Mouse (Mus musculus) CH12F3 (cell line): Measurements from ENCODE around the gene Fermt3.

Source experiments
- in situ Hi-C: fragments of 300-500 bp; cut with MboI; formaldehyde crosslinking; loops from 2 replicates; pipeline ENCODE4 v1.14.3; 2020; ENCODE audit warnings: low sequenced_read_pairs

Fermt3 gene

DNA sequence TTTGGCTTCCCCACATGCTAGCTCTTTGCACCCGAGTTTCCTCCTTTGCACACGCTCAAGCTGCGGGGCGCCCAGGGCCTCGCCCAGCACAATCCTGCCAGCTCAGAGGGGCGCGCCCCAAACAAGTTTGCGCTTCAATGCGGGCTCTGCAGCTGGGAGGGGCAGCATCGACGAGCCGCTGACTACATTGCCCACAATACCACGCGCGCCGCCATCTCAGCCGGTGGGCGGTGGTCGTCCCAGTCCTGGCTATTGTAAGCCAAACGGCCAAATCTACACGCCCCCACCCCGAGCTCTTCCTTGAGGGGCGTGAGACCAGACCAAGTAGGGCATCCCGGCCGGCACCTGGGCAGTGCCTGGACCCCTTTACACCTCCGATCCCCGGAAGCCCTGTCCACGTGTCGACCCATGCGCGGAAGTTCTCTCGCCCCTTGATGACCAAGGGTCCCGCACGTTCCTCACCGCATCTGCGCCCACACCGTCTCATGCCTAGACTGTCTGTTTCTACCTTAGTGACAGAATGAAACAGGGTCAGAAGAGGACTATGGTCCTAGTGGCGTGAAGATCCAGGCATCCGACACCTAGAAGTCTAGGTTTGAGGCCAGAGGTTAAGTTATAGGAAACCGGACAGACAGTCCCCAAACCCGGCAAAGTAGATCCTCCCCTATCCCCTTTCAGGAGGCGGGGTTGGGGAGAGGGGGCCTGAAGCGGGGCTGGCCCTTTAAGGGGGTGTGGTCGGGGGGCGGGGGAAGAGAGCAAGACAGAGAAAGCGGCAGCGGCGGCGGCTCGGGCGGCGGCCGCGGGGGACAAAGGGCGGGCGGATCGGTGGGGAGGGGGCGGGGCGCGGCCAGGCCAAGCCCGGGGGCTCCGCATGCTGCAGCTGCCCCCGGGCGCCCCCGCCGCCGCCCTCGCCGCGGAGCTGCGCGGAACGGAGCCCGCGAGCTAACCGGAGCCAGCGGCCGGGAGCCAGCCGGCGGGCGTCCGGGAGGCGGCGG, 44.8 kb downstream of the Fermt3 start, which contains the start of gene Ppp1r14b:
TSS of gene Ppp1r14b (plus strand) at position 758 of the 995 bp plus-strand sequence.
- in situ Hi-C loops = no loop called here

DNA sequence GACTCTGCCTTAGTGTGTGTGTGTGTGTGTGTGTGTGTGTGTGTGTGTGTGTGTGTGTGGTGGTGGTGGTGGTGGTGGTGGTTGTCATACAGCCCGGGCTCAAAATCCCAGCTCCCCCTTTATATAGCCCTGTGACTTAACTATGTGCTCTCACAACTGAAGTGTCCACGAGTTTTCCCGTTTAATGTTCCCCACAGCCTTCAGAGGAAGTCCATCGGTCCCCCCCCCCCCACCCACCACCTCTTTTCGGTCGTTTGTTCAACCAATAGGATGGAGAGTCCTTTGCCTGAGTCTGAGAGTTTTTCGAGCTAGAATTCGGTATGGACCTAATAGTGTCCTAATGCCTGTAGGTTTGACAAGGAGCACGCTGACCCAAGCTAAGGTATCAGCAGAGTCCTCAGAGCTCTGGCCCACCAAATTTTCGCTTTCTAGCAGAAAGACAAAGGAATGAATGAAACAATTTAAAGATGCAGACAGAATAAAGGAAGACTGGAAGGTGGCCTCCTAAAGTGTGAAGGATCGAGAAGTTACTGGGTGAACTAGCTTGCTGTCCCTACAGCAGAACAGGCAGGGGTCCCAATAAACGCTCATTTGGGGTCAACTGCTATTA, 45.6 kb downstream of the Fermt3 start:
- in situ Hi-C loops = no loop called here

DNA sequence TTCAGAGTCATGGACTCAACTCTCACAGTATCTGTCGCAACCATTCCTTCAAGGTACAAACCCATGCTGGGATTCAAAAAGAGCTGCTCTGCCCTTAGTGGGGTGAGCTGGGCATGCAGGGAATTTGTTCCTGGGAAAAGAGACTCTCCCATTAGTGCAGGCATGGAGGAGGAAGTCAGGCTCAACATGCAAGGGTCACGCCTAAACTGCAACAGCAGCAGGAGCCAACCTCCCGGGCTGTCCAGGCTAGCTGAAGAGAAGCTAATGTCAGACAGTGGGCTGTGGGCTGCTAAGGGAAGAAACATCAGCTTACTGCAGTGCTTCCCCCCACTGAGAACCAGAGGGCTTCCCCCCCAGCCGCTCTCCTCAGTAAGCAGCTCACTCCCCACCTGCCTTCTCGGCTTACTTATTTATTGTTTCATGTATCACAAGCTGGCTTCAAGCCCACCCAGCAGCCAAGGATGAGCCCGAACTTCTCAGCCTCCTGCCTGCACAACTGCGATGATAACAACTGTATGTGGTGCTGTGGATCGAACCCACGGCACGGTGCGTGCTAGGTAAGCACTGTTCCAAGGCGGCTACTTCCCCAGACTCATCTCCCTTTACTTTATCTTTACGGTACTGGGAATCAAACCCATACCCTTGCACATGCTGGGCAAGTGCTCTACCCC, 46.9 kb downstream of the Fermt3 start:
- in situ Hi-C loops = no loop called here

DNA sequence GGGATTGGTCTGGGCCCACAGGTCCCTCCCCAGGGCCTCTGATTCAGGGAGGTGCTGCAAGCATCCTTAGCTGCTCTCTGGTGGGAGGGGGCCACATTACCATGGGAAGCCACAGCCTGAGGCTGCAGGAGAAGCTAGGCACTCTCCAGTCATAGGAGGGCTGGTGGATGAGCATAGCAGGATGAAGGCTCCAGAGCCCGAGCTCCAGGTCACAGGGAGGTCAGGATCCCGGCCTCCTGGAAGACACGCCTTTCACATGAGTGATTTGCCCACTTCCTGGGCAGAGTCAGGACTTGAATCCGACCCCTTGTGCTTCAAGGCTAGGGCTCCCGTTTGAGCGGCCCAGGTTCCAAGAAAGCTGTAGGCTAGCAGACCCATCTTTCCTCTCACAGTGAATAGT, 47.6 kb downstream of the Fermt3 start:
- in situ Hi-C loops = no loop called here

DNA sequence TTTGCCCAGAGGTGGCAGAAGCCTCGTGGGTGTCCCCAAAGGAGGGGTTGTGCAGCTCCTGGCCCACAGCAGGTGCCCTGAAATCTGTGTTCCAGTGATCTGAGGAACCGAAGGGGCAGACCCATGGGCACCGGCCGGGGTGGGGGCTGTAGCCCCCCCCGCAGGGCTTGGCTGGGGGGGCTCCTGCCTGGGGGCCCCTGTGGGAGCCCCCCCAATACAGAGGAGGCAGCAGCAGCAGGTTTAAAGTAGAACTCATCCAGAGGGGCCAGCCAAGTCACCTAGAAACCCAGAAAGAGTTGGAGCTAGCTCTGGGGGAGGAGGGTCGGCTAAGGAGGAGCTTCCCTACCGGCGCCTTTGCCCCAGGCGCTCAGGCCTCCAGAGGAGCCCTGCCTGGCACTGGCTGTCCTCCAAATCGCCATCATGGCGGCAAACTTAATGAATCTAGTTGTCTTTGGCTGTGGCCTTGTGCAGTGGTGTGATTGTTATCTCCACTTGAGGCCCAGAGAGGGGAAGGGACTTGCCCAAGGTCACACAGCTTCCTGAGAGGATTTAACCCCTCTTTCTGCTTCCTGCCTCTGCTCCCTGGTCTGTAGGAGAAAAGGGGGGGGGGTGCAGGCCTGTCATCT, 48.7 kb downstream of the Fermt3 start:
- in situ Hi-C loops = no loop called here

DNA sequence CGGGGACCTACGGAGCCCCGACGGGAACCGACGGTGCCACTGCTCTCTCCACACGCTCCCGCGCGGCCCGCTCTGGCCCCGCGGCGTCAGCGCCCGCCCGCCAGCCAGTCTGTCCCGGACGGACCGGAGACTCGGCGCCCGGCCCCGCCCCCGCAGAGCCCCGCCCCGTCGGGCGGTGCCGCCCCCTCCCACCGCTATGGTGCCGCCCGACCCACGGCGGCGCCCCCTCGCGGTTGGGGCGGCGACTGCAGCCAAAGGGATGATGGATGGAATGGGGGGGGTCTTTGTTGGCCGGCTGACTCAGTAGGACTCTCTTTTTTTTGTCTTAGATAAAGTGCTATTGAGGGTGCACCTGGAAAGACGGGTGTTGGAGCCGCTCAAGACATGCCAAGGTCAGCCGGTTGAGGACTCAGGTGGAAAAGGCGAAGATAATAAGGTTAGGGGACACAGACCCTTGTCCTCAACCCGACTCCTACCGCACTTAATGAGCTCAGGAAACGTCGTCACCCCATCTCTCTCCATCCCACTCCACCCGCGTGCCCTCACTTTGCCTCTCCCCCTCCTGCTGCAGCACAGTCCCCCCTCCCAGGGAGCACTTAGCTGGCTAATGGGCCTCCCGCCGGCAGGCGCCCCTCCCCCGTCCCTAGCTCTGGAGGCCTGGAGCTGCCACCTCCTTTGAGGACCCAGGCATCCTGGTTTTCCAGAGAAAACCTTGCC, 49.4 kb downstream of the Fermt3 start:
- in situ Hi-C loops = no loop called here

DNA sequence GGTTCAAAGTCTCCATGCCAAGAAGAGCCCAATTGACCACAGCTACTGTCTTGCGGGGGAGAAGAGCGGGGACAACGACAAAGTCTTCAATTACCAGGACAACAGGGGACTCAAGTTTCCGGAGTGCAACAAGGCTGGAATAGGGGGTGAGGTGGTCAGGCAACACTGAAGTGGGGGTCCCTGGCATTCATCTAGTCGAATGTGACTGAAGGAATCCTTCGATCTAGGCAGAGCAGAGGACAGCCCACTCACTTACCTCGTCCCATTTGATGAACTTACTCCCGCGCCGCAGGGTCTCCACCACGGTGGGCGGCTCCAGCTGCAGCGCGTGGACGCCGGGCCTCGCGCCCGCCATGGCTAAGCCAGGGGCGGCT, 50.0 kb downstream of the Fermt3 start:
- in situ Hi-C loops = no loop called here

DNA sequence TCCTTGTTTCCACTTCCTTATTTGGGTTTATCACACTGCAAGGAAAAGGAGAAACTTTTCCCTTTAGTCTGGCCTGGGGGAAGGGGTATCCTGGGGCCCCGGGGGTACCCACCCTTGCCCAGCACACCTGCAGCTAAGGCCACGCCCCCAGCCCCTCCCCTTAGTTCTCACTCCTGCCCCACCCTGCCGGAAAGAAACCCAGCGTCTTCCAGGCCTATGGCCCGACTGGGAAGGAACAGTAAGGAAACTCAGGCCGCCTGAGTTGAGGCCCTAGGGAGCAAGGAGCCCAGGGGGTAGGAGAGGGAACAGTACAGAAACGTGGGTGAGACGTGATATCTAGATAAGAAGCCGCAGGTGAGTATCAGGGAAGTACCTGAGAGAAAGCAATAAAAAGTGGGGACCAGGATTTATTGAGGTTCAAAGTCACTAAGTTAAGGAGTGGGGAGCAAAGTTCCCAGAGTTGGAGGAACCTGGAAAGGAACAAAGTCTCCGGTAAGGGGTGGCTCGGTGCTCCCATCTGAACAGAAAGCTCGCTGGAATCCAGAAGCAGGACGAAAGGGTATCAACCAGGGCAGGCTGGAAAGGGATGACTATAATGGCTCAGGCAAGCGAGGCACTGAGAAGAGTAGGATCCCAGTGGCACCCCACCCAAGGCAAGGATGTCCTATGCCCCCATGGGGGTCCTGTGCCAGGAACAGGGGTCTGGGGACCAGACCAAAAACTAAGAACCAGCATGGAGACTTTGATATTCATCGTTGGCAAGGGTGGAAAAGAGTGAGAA, 50.6 kb downstream of the Fermt3 start:
- in situ Hi-C loops = no loop called here

DNA sequence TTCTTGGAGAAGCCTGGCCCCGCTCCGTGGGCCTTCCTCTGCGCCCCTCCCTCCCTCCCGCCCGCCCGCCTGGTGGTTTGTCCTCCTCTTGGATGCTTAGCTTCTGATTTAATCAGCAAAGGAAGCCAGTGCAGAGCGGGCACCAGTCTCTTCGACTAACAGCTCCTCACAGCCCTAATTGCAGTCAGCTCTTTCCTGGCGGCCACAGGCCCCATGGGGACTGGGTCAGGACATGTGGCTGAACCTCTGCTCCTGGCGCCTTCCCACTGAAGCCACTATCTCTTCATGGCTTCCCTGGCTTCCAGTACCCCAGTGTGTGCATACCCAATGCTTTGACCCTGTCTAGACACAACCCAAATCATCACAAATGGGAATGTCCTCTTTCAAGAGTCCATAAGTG, 62.8 kb downstream of the Fermt3 start:
- in situ Hi-C loops = no loop called here

DNA sequence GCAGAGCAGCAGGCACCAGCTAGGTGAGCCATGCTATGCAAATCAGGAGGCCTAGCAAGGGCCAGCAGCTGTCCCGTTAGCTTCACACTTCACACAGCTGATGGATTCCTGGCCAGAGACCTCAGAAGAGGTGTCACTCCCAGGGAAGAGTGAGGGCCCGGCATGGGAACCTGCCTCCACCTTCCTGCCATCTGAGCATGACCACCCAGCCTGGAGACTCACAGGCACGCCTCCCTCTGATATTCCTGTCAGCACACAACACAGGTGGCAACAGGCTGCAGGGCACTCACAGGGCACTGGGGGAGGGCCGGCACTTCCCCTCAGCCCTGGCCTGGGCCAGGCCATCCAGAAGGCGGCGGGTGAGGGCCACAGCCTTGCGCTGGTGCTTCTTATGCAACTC, 63.8 kb downstream of the Fermt3 start:
- in situ Hi-C loops = no loop called here

DNA sequence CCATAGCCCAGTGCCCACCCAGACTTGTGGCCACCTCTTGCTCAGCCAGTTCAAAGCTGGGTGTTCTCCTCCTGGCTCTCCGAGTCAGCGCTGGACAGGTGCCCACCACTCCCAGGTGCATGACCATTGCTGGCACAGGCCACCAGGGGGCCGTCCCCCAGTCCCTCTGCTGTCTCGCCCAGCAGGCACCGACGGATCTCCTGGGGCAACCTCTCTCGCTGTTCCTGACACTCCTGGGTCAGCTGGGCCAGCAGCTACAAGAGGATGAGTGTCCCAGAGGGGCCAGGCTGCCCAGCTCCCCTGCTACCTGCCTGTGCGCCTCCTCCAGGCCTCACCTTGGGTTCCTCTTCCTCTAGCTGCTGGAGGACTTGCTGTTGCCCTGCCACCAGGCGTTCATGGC, 65.2 kb downstream of the Fermt3 start:
- in situ Hi-C loops = no loop called here

DNA sequence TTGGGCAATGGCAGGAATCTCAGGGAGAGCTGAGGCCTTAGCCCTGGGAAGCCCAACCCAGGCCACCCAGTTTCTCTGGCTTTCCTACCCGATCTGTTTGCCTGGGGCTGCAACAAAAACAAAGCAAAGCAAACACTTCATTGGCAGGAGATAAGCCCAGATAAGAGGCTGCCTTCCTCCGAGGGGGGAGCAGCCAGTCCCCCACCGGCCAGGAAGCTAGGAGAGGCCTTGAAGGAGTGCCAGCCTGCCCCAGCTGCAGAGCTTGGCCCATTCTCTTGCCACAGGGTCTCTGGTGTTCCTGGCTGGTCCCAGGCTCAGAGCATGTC, 66.6 kb downstream of the Fermt3 start:
- in situ Hi-C loops = no loop called here

DNA sequence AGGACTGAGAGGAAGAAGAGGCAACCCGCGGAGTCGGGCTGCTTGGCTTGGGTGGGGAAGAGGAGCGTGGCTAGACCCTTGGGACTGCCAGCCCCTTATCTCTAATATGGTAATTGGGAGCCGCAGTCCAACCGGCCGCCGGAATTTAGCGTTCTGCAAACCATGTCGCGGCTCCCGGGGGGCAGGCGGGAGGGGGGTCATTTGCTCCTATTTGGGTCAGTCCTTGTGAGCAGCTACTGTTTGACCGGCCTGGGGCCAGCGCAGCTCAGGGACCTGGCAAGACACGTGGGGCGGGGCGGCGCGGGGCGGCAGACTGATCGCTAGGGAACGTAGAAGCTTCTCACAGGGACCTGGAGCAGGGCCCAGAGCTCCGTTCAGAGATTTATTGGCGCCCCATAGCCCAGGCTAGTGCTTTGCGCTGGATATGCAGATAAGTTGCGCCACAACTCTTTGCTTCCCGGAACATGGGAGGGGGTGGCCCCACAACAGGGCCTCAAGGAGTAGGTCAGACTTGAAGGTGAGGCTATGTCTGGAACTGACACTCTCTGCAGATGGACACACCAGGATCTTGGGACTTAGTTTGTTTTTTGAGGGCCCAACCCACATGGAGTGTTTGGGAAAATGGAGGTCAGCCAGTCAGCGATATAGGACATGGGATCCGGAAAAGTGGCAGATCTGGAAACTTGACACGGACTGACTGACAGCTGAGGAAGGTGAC, 67.1 kb downstream of the Fermt3 start:
- in situ Hi-C loops = no loop called here

DNA sequence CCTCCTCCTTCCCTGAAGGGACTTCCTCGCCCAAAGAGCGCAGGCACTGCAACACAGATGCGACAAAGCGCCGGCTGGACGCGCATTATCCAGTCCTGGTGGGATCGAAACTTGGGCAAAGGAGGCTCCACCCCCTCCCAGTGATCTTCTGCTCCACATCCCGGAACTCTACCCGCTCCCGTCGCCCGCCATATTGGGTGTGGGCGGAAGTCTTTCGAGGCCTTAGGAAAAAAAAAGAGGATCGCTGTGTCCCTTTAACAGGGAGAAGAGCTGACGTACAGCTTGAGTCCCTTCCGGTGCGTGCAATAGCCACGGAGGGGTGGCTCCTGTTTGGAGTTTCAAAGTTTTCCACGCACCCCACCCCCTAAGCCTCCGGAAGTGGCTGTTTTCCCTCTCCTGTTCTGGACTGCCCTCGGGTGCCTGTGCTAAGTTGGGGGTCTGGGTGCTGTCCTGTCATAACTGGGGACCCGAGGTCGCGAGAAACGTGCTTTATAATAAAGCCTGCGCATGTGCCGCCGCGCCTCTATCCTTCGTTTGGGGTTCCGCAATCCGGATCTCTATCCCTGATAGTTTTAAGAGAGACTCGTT, 67.8 kb downstream of the Fermt3 start:
- in situ Hi-C loops = no loop called here

DNA sequence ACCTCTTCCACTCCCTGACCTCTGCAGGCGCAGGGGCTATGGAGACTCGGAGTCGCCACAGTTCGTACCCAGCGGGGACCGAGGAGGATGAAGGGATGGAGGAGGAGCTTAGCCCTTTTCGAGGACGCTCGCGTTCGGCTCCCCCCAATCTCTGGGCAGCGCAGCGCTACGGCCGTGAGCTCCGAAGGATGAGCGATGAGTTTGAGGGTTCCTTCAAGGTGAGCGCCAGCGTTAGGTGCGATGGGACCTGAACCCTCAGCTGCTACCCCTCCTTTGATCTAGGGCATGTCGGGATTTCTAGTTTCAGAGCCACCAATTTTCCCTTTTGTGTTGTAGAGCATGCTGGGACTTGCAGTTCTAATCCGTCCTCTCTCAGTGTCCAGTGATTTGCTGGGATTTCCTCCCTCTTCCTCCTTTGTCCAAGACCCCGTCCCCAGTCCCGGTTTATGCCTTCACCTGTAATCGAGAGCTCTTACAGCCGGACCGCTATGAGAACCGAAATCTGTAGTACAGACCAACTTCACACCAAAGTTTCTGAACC, 68.6 kb downstream of the Fermt3 start:
- in situ Hi-C loops = no loop called here

DNA sequence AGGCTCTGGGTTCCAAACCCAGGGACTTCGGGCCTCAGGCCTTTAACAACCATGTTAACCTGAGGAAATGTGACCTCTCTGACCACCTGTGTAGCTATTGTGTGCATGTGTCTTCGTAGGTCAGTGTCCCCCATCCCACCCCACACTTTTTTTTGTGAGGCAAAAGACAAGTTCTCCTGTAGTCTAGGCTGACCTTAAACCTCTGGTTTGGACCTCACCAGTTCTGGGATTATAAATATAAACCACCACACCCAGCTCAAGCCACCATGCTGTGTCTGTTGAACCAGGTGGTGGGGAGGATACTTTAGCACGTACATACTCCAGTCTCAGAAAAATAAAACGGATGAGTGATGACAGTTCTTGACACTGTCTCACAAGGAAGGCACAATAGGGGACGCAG, 69.3 kb downstream of the Fermt3 start:
- in situ Hi-C loops = no loop called here

DNA sequence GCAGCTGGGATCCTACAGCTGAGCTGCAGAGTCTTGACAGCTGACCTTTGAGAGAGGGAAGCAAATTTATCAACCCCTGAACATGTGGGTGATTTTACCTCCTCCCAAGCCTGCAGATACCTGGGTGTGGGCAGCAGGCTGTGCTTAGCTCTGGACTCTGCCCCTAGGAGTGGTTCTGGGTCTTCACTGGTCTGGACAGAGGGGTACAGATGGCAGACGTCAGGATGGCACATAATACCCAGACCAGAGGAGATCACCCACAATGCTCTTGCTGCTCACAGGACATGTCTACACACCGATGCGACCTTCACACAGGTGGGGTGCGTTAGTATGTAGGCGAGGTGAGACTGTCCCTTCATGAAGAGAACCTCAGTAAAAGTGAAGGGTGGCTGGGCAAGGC, 69.7 kb downstream of the Fermt3 start:
- in situ Hi-C loops = no loop called here
